Mouse (Mus musculus): ENCODE measurements around the gene Ppcdc. TPM values are rescaled to one million over a fixed set of nuclear protein-coding genes. Genes with fewer than 3 reads are reported as not detected.

The Ppcdc gene
- total and polyA plus RNA-seq, 3 experiments = 38.8 to 50.3 (median 44.1) TPM

DNA sequence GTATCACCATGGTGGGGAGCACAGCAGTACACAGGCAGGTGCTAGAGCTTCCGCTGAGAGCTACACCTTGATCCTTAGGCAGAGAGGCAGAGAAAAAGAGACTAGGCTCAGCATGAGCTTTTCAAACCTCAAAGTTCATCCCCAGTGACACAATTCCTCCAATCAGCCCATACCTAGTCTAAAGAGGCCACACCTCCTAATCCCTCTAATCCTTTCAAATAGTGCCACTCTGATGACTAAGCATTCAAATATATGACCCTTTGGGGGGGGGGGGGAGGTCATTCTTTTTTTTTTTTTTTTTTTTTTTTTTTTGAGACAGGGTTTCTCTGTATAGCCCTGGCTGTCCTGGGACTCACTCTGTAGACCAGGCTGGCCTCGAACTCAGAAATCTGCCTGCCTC lies 41.2 kb downstream of the Ppcdc start:
- Histone ChIP-seq H3K4me3 (replicated peaks in 1 of 3; ENCODE audit: low read depth in 2 of 3, low read length in 2 of 3, poor library complexity in 1 of 3) (no peak overlapping the region), H3K4me2 (ENCODE audit: insufficient read depth, low read depth, poor library complexity, severe bottlenecking) (no peak overlapping the region), H3K36me3 (replicated peaks in 1 of 2; ENCODE audit: control insufficient read depth in 1 of 2, insufficient read depth in 1 of 2, low read length in 1 of 2) (no peaks in the 10 kb centered on the region), H3K79me2 (replicated peaks; ENCODE audit: control insufficient read depth, extremely low read depth, insufficient read depth, poor library complexity, severe bottlenecking) (no peaks in the 10 kb centered on the region), H3K4me1 (ENCODE audit: control insufficient read depth in 1 of 2, insufficient read depth in 2 of 2) (no peaks in the 10 kb centered on the region), H3K27me3 (replicated peaks) (no peaks in the 10 kb centered on the region), H3K9ac (ENCODE audit: insufficient read depth, low read depth) (no peak overlapping the region), H3K27ac (ENCODE audit: insufficient read depth, low read depth) (no peak overlapping the region), H3K9me3 (replicated peaks; ENCODE audit: low read length) (peaks cover 16% of the 10 kb centered on the region)
- no peak for DNase-seq (ENCODE audit: extremely low read depth)
- no peak for TF ChIP-seq CTCF (conservative IDR thresholded peaks at IDR 0.05 in 1 of 2, IDR thresholded peaks at IDR 0.05 in 1 of 2; ENCODE audit: low read depth in 2 of 2, low read length in 2 of 2)
- no peak for TF ChIP-seq CHD2 (IDR thresholded peaks at IDR 0.05; ENCODE audit: low read length)
- no peak for TF ChIP-seq PAX5 (IDR thresholded peaks at IDR 0.05; ENCODE audit: low read length)
- TF ChIP-seq ELF1 (IDR thresholded peaks at IDR 0.05; ENCODE audit: low read depth, low read length) = no peak
- no peak for TF ChIP-seq MAX (IDR thresholded peaks at IDR 0.05; ENCODE audit: low read length)
- TF ChIP-seq MAFK (IDR thresholded peaks at IDR 0.05; ENCODE audit: insufficient replicate concordance, low read length) = no peak
- no peak for TF ChIP-seq TCF12 (IDR thresholded peaks at IDR 0.05; ENCODE audit: low read depth, low read length)
- no peak for TF ChIP-seq MXI1 (IDR thresholded peaks at IDR 0.05; ENCODE audit: low read depth, low read length)
- no peak for TF ChIP-seq ZMIZ1 (IDR thresholded peaks at IDR 0.05; ENCODE audit: low read depth, low read length)
- no peak for TF ChIP-seq EP300 (IDR thresholded peaks at IDR 0.05; ENCODE audit: low read length)
- no peak for TF ChIP-seq ETS1 (conservative IDR thresholded peaks at IDR 0.05; ENCODE audit: low read depth, low read length)
- TF ChIP-seq MEF2A (IDR thresholded peaks at IDR 0.05; ENCODE audit: borderline replicate concordance, low read depth, low read length) = no peak
- TF ChIP-seq POLR2AphosphoS2 (IDR thresholded peaks at IDR 0.05; ENCODE audit: low read depth, low read length) = no peak
- in situ Hi-C loops (cut with MboI; ENCODE audit: low pct_ligation_motif_present, low pct_unique_long_range_greater_than_20kb, low sequenced_read_pairs) = no loop called here
- dilution Hi-C loops (cut with MboI; ENCODE audit: extremely low pct_ligation_motif_present, extremely low pct_unique_long_range_greater_than_20kb, low sequenced_read_pairs) = no loop called here

DNA sequence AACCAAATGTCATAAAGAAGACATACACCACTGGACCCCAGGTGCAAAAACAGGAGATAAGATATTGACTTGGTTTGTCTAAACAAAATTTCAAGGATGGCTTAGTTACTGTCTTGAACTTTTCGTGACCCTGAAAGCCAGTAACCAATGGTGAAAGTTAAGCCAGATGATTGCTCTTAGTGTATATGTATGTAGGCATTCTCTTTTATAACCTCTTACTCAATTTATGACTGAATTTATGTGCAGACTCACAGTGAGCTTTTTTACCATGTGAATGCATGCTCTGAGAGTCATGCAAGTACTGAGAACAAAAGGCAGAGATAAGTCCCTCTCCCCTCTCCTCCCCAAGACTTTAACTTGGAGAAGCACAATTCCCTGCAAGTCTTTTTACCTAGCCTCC lies 47.0 kb downstream of the Ppcdc start:
- no peak overlapping the region for H3K9ac ChIP-seq (ENCODE audit: insufficient read depth, low read depth)
- no peak overlapping the region for H3K27ac ChIP-seq (ENCODE audit: insufficient read depth, low read depth)
- H3K9me3 ChIP-seq (replicated peaks; ENCODE audit: low read length) = no peaks in the 10 kb centered on the region
- no peak for DNase-seq (ENCODE audit: extremely low read depth)
- no peak overlapping the region for H3K4me3 ChIP-seq (replicated peaks in 1 of 3; ENCODE audit: low read depth in 2 of 3, low read length in 2 of 3, poor library complexity in 1 of 3)
- H3K27me3 ChIP-seq (replicated peaks) = no peaks in the 10 kb centered on the region
- dilution Hi-C loops (cut with MboI; ENCODE audit: extremely low pct_ligation_motif_present, extremely low pct_unique_long_range_greater_than_20kb, low sequenced_read_pairs) (no loop called here), in situ Hi-C loops (cut with MboI; ENCODE audit: low pct_ligation_motif_present, low pct_unique_long_range_greater_than_20kb, low sequenced_read_pairs) (no loop called here)
- no peaks in the 10 kb centered on the region for H3K36me3 ChIP-seq (replicated peaks in 1 of 2; ENCODE audit: control insufficient read depth in 1 of 2, insufficient read depth in 1 of 2, low read length in 1 of 2)
- H3K4me2 ChIP-seq (ENCODE audit: insufficient read depth, low read depth, poor library complexity, severe bottlenecking) = no peak overlapping the region
- H3K4me1 ChIP-seq (ENCODE audit: control insufficient read depth in 1 of 2, insufficient read depth in 2 of 2) = no peaks in the 10 kb centered on the region
- TF ChIP-seq RAD21 (IDR thresholded peaks at IDR 0.05; ENCODE audit: low read depth, low read length) = no peak
- no peak for TF ChIP-seq MAX (IDR thresholded peaks at IDR 0.05; ENCODE audit: low read length)
- TF ChIP-seq JUN (IDR thresholded peaks at IDR 0.05; ENCODE audit: insufficient read depth, low read depth, low read length) = no peak
- TF ChIP-seq MYC (IDR thresholded peaks at IDR 0.05; ENCODE audit: low read depth, low read length) = no peak
- TF ChIP-seq NRF1 (IDR thresholded peaks at IDR 0.05; ENCODE audit: low read depth, low read length) = no peak
- no peak for TF ChIP-seq SMC3 (IDR thresholded peaks at IDR 0.05; ENCODE audit: low read depth, low read length)
- TF ChIP-seq RCOR1 (conservative IDR thresholded peaks at IDR 0.05; ENCODE audit: low read depth, low read length) = no peak
- no peak for TF ChIP-seq BHLHE40 (IDR thresholded peaks at IDR 0.05; ENCODE audit: low read depth, low read length)
- TF ChIP-seq MEF2A (IDR thresholded peaks at IDR 0.05; ENCODE audit: borderline replicate concordance, low read depth, low read length) = no peak
- no peak for TF ChIP-seq KAT2A (IDR thresholded peaks at IDR 0.05; ENCODE audit: insufficient replicate concordance, low read length)
- TF ChIP-seq SIN3A (IDR thresholded peaks at IDR 0.05; ENCODE audit: low read length) = no peak
- TF ChIP-seq ELF1 (IDR thresholded peaks at IDR 0.05; ENCODE audit: low read depth, low read length) = no peak
- no peak for TF ChIP-seq HCFC1 (IDR thresholded peaks at IDR 0.05; ENCODE audit: low read depth, low read length)
- TF ChIP-seq PAX5 (IDR thresholded peaks at IDR 0.05; ENCODE audit: low read length) = no peak
- no peak for TF ChIP-seq USF1 (IDR thresholded peaks at IDR 0.05; ENCODE audit: low read depth, low read length)
- TF ChIP-seq TBP (conservative IDR thresholded peaks at IDR 0.05; ENCODE audit: low read depth, low read length) = no peak
- no peak for TF ChIP-seq ETS1 (conservative IDR thresholded peaks at IDR 0.05; ENCODE audit: low read depth, low read length)
- no peak for TF ChIP-seq CHD1 (IDR thresholded peaks at IDR 0.05; ENCODE audit: low read depth, low read length)
- H3K79me2 ChIP-seq (replicated peaks; ENCODE audit: control insufficient read depth, extremely low read depth, insufficient read depth, poor library complexity, severe bottlenecking) = no peaks in the 10 kb centered on the region
